15 mouse cellular contexts compared by ENCODE assay signal in genomic region chr5:138694036-138694435, GRCm38 (mm10).
DNase-seq lines count a peak whose midpoint lies in the region; ATAC-seq and TF ChIP-seq lines count a peak whose summit lies in the region.
"Had no signal": no experiment of that assay in that cellular context is flagged by ENCODE, and none has a peak within 500 bp of the region (broad histone marks: within the 10 kb centered on the region; RNA-seq: fewer than 3 reads in every experiment).

No protein-coding gene starts in this region.

- DNase-seq in embryonic facial prominence, embryonic 14.5 days (ENCODE audit: low spot score), result peak; percentile 66
- DNase-seq in embryonic facial prominence, embryonic 10.5 days (ENCODE audit: low spot score), result no peak
- DNase-seq in CH12.LX (ENCODE audit: extremely low read depth) (no peak), MN1 (ENCODE audit: low spot score) (no peak)
- peak; percentile 18 for DNase-seq in brain, adult 2 months (ENCODE audit: low read depth, low spot score)
- DNase-seq in layer of hippocampus, postnatal 25 days (ENCODE audit: extremely low spot score in 1 of 2, low spot score in 1 of 2), result no peak
- DNase-seq: cerebellum, adult 2 months had no signal

- no peaks in the 10 kb centered on the region for H3K36me3 ChIP-seq in embryonic facial prominence, embryonic 14.5 days (ENCODE audit: control insufficient read depth, insufficient read depth, low read length)
- H3K36me3 ChIP-seq in embryonic facial prominence, embryonic 10.5 days (replicated peaks), result no peaks in the 10 kb centered on the region
- H3K36me3 ChIP-seq in CH12.LX (replicated peaks in 1 of 2; ENCODE audit: control insufficient read depth in 1 of 2, insufficient read depth in 1 of 2, low read length in 1 of 2), result no peaks in the 10 kb centered on the region
- peaks cover 6% of the 10 kb centered on the region for H3K36me3 ChIP-seq in megakaryocyte, embryonic 14.5 days (replicated peaks; ENCODE audit: low read length)
- no peaks in the 10 kb centered on the region for H3K36me3 ChIP-seq in kidney, embryonic 15.5 days
- H3K36me3 ChIP-seq: forebrain, embryonic 12.5 days; heart, embryonic 12.5 days; intestine, embryonic 15.5 days; neural tube, embryonic 15.5 days had no signal

- dilution Hi-C loops in CH12.LX (cut with MboI; ENCODE audit: extremely low pct_ligation_motif_present, extremely low pct_unique_long_range_greater_than_20kb, low sequenced_read_pairs), result no loop called here

- TF ChIP-seq POLR2A in CH12.LX (IDR thresholded peaks at IDR 0.05; ENCODE audit: low read depth, low read length), result no peak

- no peak for TF ChIP-seq CTCF in CH12.LX (conservative IDR thresholded peaks at IDR 0.05 in 1 of 2, IDR thresholded peaks at IDR 0.05 in 1 of 2; ENCODE audit: low read depth in 2 of 2, low read length in 2 of 2)

- TF ChIP-seq EP300 in CH12.LX (IDR thresholded peaks at IDR 0.05; ENCODE audit: low read length), result no peak

- in situ Hi-C loops in CH12.LX (cut with MboI; ENCODE audit: low pct_ligation_motif_present, low pct_unique_long_range_greater_than_20kb, low sequenced_read_pairs), result no loop called here

- H3K4me2 ChIP-seq in embryonic facial prominence, embryonic 14.5 days (ENCODE audit: low read depth, low read length), result no peak overlapping the region
- H3K4me2 ChIP-seq in CH12.LX (ENCODE audit: insufficient read depth, low read depth, poor library complexity, severe bottlenecking), result no peak overlapping the region
- no peak overlapping the region for H3K4me2 ChIP-seq in kidney, embryonic 15.5 days
- H3K4me2 ChIP-seq: forebrain, embryonic 12.5 days; heart, embryonic 12.5 days; intestine, embryonic 15.5 days; neural tube, embryonic 15.5 days had no signal

- H3K79me2 ChIP-seq in CH12.LX (replicated peaks; ENCODE audit: control insufficient read depth, extremely low read depth, insufficient read depth, poor library complexity, severe bottlenecking), result no peaks in the 10 kb centered on the region

- no peak overlapping the region for H3K4me3 ChIP-seq in embryonic facial prominence, embryonic 14.5 days (ENCODE audit: low read depth, low read length)
- H3K4me3 ChIP-seq in embryonic facial prominence, embryonic 10.5 days, result no peak overlapping the region
- no peak overlapping the region for H3K4me3 ChIP-seq in CH12.LX (replicated peaks in 1 of 3; ENCODE audit: low read depth in 2 of 3, low read length in 2 of 3, poor library complexity in 1 of 3)
- H3K4me3 ChIP-seq in megakaryocyte, embryonic 14.5 days (replicated peaks), result peak overlapping the region; percentile 82
- H3K4me3 ChIP-seq in kidney, embryonic 15.5 days (replicated peaks), result no peak overlapping the region
- H3K4me3 ChIP-seq: forebrain, embryonic 12.5 days; heart, embryonic 12.5 days; intestine, embryonic 15.5 days; neural tube, embryonic 15.5 days had no signal

- H3K27ac ChIP-seq in embryonic facial prominence, embryonic 14.5 days (replicated peaks; ENCODE audit: low read depth, low read length), result 0 out of 2 replicates have a peak overlapping the region, but pooled peaks have one; percentile 28
- no peak overlapping the region for H3K27ac ChIP-seq in embryonic facial prominence, embryonic 10.5 days (replicated peaks)
- H3K27ac ChIP-seq in CH12.LX (ENCODE audit: insufficient read depth, low read depth), result peak overlapping the region; percentile 11; the same call in 1 of the 2 replicates
- no peak overlapping the region for H3K27ac ChIP-seq in kidney, embryonic 15.5 days
- H3K27ac ChIP-seq: forebrain, embryonic 12.5 days; intestine, embryonic 15.5 days; kidney, postnatal 0 days; liver, embryonic 14.5 days; neural tube, embryonic 15.5 days had no signal

- no peaks in the 10 kb centered on the region for H3K4me1 ChIP-seq in embryonic facial prominence, embryonic 14.5 days (ENCODE audit: control insufficient read depth, insufficient read depth, low read length)
- no peaks in the 10 kb centered on the region for H3K4me1 ChIP-seq in embryonic facial prominence, embryonic 10.5 days
- H3K4me1 ChIP-seq in CH12.LX (ENCODE audit: control insufficient read depth in 1 of 2, insufficient read depth in 2 of 2), result peaks cover 6 to 20% of the 10 kb centered on the region in 2 experiments
- H3K4me1 ChIP-seq in megakaryocyte, embryonic 14.5 days, result peaks cover 42% of the 10 kb centered on the region
- H3K4me1 ChIP-seq in kidney, embryonic 15.5 days, result 0 out of 2 replicates have a peak, but pooled peaks cover 4% of the 10 kb centered on the region
- H3K4me1 ChIP-seq: forebrain, embryonic 12.5 days; neural tube, embryonic 15.5 days had no signal

- no peak overlapping the region for H3K9ac ChIP-seq in embryonic facial prominence, embryonic 14.5 days (ENCODE audit: low read depth, low read length)
- H3K9ac ChIP-seq in CH12.LX (ENCODE audit: insufficient read depth, low read depth), result no peak overlapping the region
- no peak overlapping the region for H3K9ac ChIP-seq in kidney, embryonic 15.5 days
- H3K9ac ChIP-seq: forebrain, embryonic 12.5 days; heart, embryonic 12.5 days; intestine, embryonic 15.5 days; liver, embryonic 14.5 days; neural tube, embryonic 15.5 days had no signal

- ATAC-seq in embryonic facial prominence, embryonic 14.5 days (ENCODE audit: low read depth), result peak; percentile 76; the same call in 1 of the 2 replicates
- ATAC-seq in kidney, embryonic 15.5 days (replicated peaks; ENCODE audit: low FRiP score), result no peak
- ATAC-seq: intestine, embryonic 15.5 days had no signal

- 48% methylated on average over 2 of the region's 2 CpGs for WGBS in embryonic facial prominence, embryonic 14.5 days
- WGBS in embryonic facial prominence, embryonic 10.5 days, result 64% methylated on average over 2 of the region's 2 CpGs
- WGBS in kidney, embryonic 15.5 days, result 55% methylated on average over 2 of the region's 2 CpGs

- H3K27me3 ChIP-seq in embryonic facial prominence, embryonic 14.5 days (replicated peaks; ENCODE audit: control insufficient read depth, insufficient read depth, low read length), result no peaks in the 10 kb centered on the region
- no peaks in the 10 kb centered on the region for H3K27me3 ChIP-seq in embryonic facial prominence, embryonic 10.5 days (replicated peaks; ENCODE audit: low read depth, poor library complexity, severe bottlenecking)
- H3K27me3 ChIP-seq in CH12.LX (replicated peaks), result no peaks in the 10 kb centered on the region
- H3K27me3 ChIP-seq in megakaryocyte, embryonic 14.5 days (replicated peaks), result peaks cover 12% of the 10 kb centered on the region
- H3K27me3 ChIP-seq in kidney, embryonic 15.5 days, result no peaks in the 10 kb centered on the region
- H3K27me3 ChIP-seq: heart, embryonic 12.5 days; intestine, embryonic 15.5 days; neural tube, embryonic 15.5 days had no signal

- H3K9me3 ChIP-seq in embryonic facial prominence, embryonic 14.5 days (ENCODE audit: control insufficient read depth, low read length), result no peaks in the 10 kb centered on the region
- no peaks in the 10 kb centered on the region for H3K9me3 ChIP-seq in embryonic facial prominence, embryonic 10.5 days
- peaks cover 5% of the 10 kb centered on the region for H3K9me3 ChIP-seq in CH12.LX (replicated peaks; ENCODE audit: low read length)
- H3K9me3 ChIP-seq in megakaryocyte, embryonic 14.5 days, result peaks cover 17% of the 10 kb centered on the region
- H3K9me3 ChIP-seq in kidney, embryonic 15.5 days (replicated peaks), result no peaks in the 10 kb centered on the region
- H3K9me3 ChIP-seq: forebrain, embryonic 12.5 days; intestine, embryonic 15.5 days; neural tube, embryonic 15.5 days had no signal

- TF ChIP-seq RAD21 in CH12.LX (IDR thresholded peaks at IDR 0.05; ENCODE audit: low read depth, low read length), result no peak

TF ChIP-seq in CH12.LX, 34 proteins besides CTCF, POLR2A, EP300 and RAD21:
- TF ChIP-seq GABPA (IDR thresholded peaks at IDR 0.05; ENCODE audit: insufficient replicate concordance, low read depth, low read length) (no peak), SIN3A (IDR thresholded peaks at IDR 0.05; ENCODE audit: low read length) (no peak), CHD1 (IDR thresholded peaks at IDR 0.05; ENCODE audit: low read depth, low read length) (no peak), E2F4 (IDR thresholded peaks at IDR 0.05; ENCODE audit: insufficient replicate concordance, low read depth, low read length) (no peak), TBP (conservative IDR thresholded peaks at IDR 0.05; ENCODE audit: low read depth, low read length) (no peak), IRF4 (IDR thresholded peaks at IDR 0.05; ENCODE audit: low read depth, low read length) (no peak), ZNF384 (IDR thresholded peaks at IDR 0.05; ENCODE audit: low read depth, low read length) (no peak), MEF2A (IDR thresholded peaks at IDR 0.05; ENCODE audit: borderline replicate concordance, low read depth, low read length) (no peak), CHD2 (IDR thresholded peaks at IDR 0.05; ENCODE audit: low read length) (no peak), MXI1 (IDR thresholded peaks at IDR 0.05; ENCODE audit: low read depth, low read length) (no peak), NRF1 (IDR thresholded peaks at IDR 0.05; ENCODE audit: low read depth, low read length) (no peak), JUN (IDR thresholded peaks at IDR 0.05; ENCODE audit: insufficient read depth, low read depth, low read length) (no peak), RCOR1 (conservative IDR thresholded peaks at IDR 0.05; ENCODE audit: low read depth, low read length) (no peak), SMC3 (IDR thresholded peaks at IDR 0.05; ENCODE audit: low read depth, low read length) (no peak), JUND (conservative IDR thresholded peaks at IDR 0.05; ENCODE audit: low read depth, low read length) (no peak)

Comparison
In these comparisons a context has a peak if more than half of its experiments do, and no peak if none do; other contexts are left out.
1. DNase-seq: peak in embryonic facial prominence, embryonic 14.5 days (single experiment) and brain, adult 2 months (single experiment); none in embryonic facial prominence, embryonic 10.5 days (single experiment), CH12.LX (single experiment), layer of hippocampus, postnatal 25 days (0 of 2) and MN1 (single experiment).
2. H3K27ac ChIP-seq: peak in embryonic facial prominence, embryonic 14.5 days (single experiment) and CH12.LX (single experiment); none in embryonic facial prominence, embryonic 10.5 days (single experiment) and kidney, embryonic 15.5 days (single experiment).